Mouse (Mus musculus): Measurements from ENCODE around the gene Il23r. TPM values are rescaled to one million over a fixed set of nuclear protein-coding genes. Genes with fewer than 3 reads are reported as not detected.

The Il23r gene
- polyA plus RNA-seq, 1 experiment from 2014 or later: 0.05 TPM

GRCm38 (mm10) chr6:67416557-67416956 is 75.1 kb downstream of the Il23r start:
- WGBS: 79% methylated on average over 3 of the region's 3 CpGs
- Histone ChIP-seq H3K4me1 (no peaks in the 10 kb centered on the region), H3K27ac (no peak overlapping the region), H3K9me3 (no peaks in the 10 kb centered on the region), H3K4me2 (no peak overlapping the region), H3K36me3 (no peaks in the 10 kb centered on the region), H3K9ac (no peak overlapping the region), H3K4me3 (no peak overlapping the region), H3K27me3 (no peaks in the 10 kb centered on the region)
- no peak for ATAC-seq (ENCODE audit: insufficient number of reproducible peaks, low FRiP score, low TSS enrichment, low read depth)

- no peak overlapping the region for H3K4me2 ChIP-seq
- H3K4me3 ChIP-seq: no peak overlapping the region
- ATAC-seq (ENCODE audit: insufficient number of reproducible peaks, low FRiP score, low TSS enrichment, low read depth): no peak
- H3K36me3 ChIP-seq: no peaks in the 10 kb centered on the region
- no peaks in the 10 kb centered on the region for H3K4me1 ChIP-seq
- WGBS: 85% methylated on average over 5 of the region's 5 CpGs
- H3K9ac ChIP-seq: no peak overlapping the region
- H3K27ac ChIP-seq: no peak overlapping the region
- H3K27me3 ChIP-seq: no peaks in the 10 kb centered on the region
- no peaks in the 10 kb centered on the region for H3K9me3 ChIP-seq
Measured at GRCm38 (mm10) chr6:67415276-67415675, 76.4 kb downstream of the Il23r start.

GRCm38 (mm10) chr6:67413378-67413777 is 78.3 kb downstream of the Il23r start:
- no peaks in the 10 kb centered on the region for H3K4me1 ChIP-seq
- 72% methylated on average over 2 of the region's 2 CpGs for WGBS
- no peak overlapping the region for H3K4me3 ChIP-seq
- no peak overlapping the region for H3K4me2 ChIP-seq
- H3K9ac ChIP-seq: no peak overlapping the region
- H3K27ac ChIP-seq: no peak overlapping the region
- no peaks in the 10 kb centered on the region for H3K27me3 ChIP-seq
- ATAC-seq (ENCODE audit: insufficient number of reproducible peaks, low FRiP score, low TSS enrichment, low read depth): no peak
- no peaks in the 10 kb centered on the region for H3K9me3 ChIP-seq
- no peaks in the 10 kb centered on the region for H3K36me3 ChIP-seq

GRCm38 (mm10) chr6:67405281-67405682 is 86.4 kb downstream of the Il23r start:
- 89% methylated on average over 3 of the region's 3 CpGs for WGBS
- H3K4me2 ChIP-seq: no peak overlapping the region
- no peaks in the 10 kb centered on the region for H3K27me3 ChIP-seq
- H3K36me3 ChIP-seq: no peaks in the 10 kb centered on the region
- H3K4me1 ChIP-seq: no peaks in the 10 kb centered on the region
- ATAC-seq (ENCODE audit: insufficient number of reproducible peaks, low FRiP score, low TSS enrichment, low read depth): no peak
- no peak overlapping the region for H3K9ac ChIP-seq
- no peak overlapping the region for H3K27ac ChIP-seq
- H3K9me3 ChIP-seq: no peaks in the 10 kb centered on the region
- no peak overlapping the region for H3K4me3 ChIP-seq

GRCm38 (mm10) chr6:67399551-67399950 is 92.1 kb downstream of the Il23r start:
- Histone ChIP-seq H3K9me3 (no peaks in the 10 kb centered on the region), H3K9ac (no peak overlapping the region), H3K4me1 (no peaks in the 10 kb centered on the region), H3K4me2 (no peak overlapping the region), H3K27ac (no peak overlapping the region), H3K27me3 (no peaks in the 10 kb centered on the region), H3K36me3 (no peaks in the 10 kb centered on the region), H3K4me3 (no peak overlapping the region)
- no peak for ATAC-seq (ENCODE audit: insufficient number of reproducible peaks, low FRiP score, low TSS enrichment, low read depth)
- WGBS: 68% methylated on average over 5 of the region's 5 CpGs

- ATAC-seq (ENCODE audit: insufficient number of reproducible peaks, low FRiP score, low TSS enrichment, low read depth): no peak
- Histone ChIP-seq H3K27me3 (peaks cover 19% of the 10 kb centered on the region), H3K4me1 (peaks cover 5% of the 10 kb centered on the region), H3K4me2 (peak within 1 kb of the TSS; percentile 36), H3K27ac (no peak within 1 kb of the TSS), H3K4me3 (peak within 1 kb of the TSS; percentile 19; the same call in 1 of the 2 replicates), H3K36me3 (no peaks in the 10 kb centered on the region), H3K9me3 (no peaks in the 10 kb centered on the region), H3K9ac (no peak within 1 kb of the TSS)
- WGBS: 3% methylated on average over 26 of the region's 26 CpGs
Measured at GRCm38 (mm10) chr6:67375982-67376391, 115.7 kb downstream of the Il23r start, which contains the start of gene Il12rb2. Gene Il12rb2, minus strand, starts transcription at chr6:67376188.

Other genes with a start within 250 kb of the Il23r start
- 0.19 and 0.21 TPM in 2 replicates for gene Il12rb2, start 115.7 kb downstream of the Il23r start, polyA plus RNA-seq (2015; fragmentation: Nextera tagmentation; extraction: Ambion mirVana)
- 311 and 328 TPM in 2 replicates for gene Tacstd2, start 43.9 kb upstream of the Il23r start, polyA plus RNA-seq (2015; fragmentation: Nextera tagmentation; extraction: Ambion mirVana)

All from limb, embryonic 15.5 days (tissue).